Mouse (Mus musculus) ES-Bruce4 (cell line): ENCODE measurements around the gene Scn1b. TPM values are rescaled to one million over a fixed set of nuclear protein-coding genes. Genes with fewer than 3 reads are reported as not detected.

ENCODE experiments used
- H3K27ac ChIP-seq: 2 replicates; pipeline ENCODE4 v1.5.1; 2012; ENCODE audit warnings: low read length, inconsistent platforms; ENCODE audit not compliant: insufficient read depth
- H3K27me3 ChIP-seq: 2 replicates; pipeline ENCODE4 v1.6.1; 2012; ENCODE audit warnings: mild to moderate bottlenecking, low read length, inconsistent platforms; ENCODE audit not compliant: control insufficient read depth, poor library complexity, insufficient read depth, severe bottlenecking
- H3K36me3 ChIP-seq: 2 replicates; pipeline ENCODE4 v1.6.1; 2012; ENCODE audit warnings: inconsistent platforms, mild to moderate bottlenecking, low read length, moderate library complexity; ENCODE audit not compliant: control insufficient read depth, poor library complexity, insufficient read depth, severe bottlenecking
- H3K4me1 ChIP-seq: one replicate; pipeline ENCODE4 v1.8.1; 2011; ENCODE audit warnings: low read length; ENCODE audit not compliant: control insufficient read depth, insufficient read depth
- H3K4me3 ChIP-seq: 2 replicates; pipeline ENCODE4 v1.5.1; 2011; ENCODE audit warnings: low read depth, mild to moderate bottlenecking, low read length
- H3K9ac ChIP-seq: 2 replicates; pipeline ENCODE4 v1.6.1; 2012; ENCODE audit warnings: low read depth, mild to moderate bottlenecking, inconsistent platforms; ENCODE audit not compliant: poor library complexity, severe bottlenecking
- H3K9me3 ChIP-seq: replicated peaks from 2 replicates; pipeline ENCODE4 v1.6.1; 2012; ENCODE audit warnings: mild to moderate bottlenecking, low read length, inconsistent platforms; ENCODE audit not compliant: control insufficient read depth, poor library complexity, insufficient read depth, severe bottlenecking
- CTCF ChIP-seq: IDR thresholded peaks from one replicate; pipeline ENCODE4 v1.8.1; 2011; ENCODE audit warnings: low read depth, low read length
- EP300 ChIP-seq: IDR thresholded peaks from 2 replicates; pipeline ENCODE4 v1.6.1; 2011; ENCODE audit warnings: low read depth, low read length; ENCODE audit not compliant: insufficient read depth
- POLR2A ChIP-seq: IDR thresholded peaks from one replicate; pipeline ENCODE4 v1.8.1; 2011; ENCODE audit warnings: low read length; ENCODE audit not compliant: insufficient read depth
- polyA plus RNA-seq: library from polyadenylated mRNA; stranded (reverse); fragments of >200 nt; gene quantifications from 2 replicates; pipeline ENCODE4 v1.2.4, GENCODE M21; 2011; ENCODE audit warnings: low read depth; ENCODE audit not compliant: missing spikeins, insufficient read depth, insufficient read length

Scn1b gene
- polyA plus RNA-seq: 26.1 and 27.5 TPM in 2 replicates

GRCm38 (mm10) chr7:31126851-31127724 lies at the start of gene Scn1b:
TSS of gene Scn1b (minus strand) at chr7:31127003.
- peak within 1 kb of the TSS; percentile 81 for H3K9ac ChIP-seq
- H3K9me3 ChIP-seq: no peaks in the 10 kb centered on the region
- no peak within 1 kb of the TSS for H3K27ac ChIP-seq
- peaks cover 5% of the 10 kb centered on the region for H3K27me3 ChIP-seq
- peaks cover 19% of the 10 kb centered on the region for H3K36me3 ChIP-seq
- H3K4me3 ChIP-seq: peak within 1 kb of the TSS; percentile 65
- peak; percentile 64; the same call in 1 of the 2 replicates for TF ChIP-seq EP300
- TF ChIP-seq POLR2A: no peak
- TF ChIP-seq CTCF: no peak
- no peaks in the 10 kb centered on the region for H3K4me1 ChIP-seq

DNA sequence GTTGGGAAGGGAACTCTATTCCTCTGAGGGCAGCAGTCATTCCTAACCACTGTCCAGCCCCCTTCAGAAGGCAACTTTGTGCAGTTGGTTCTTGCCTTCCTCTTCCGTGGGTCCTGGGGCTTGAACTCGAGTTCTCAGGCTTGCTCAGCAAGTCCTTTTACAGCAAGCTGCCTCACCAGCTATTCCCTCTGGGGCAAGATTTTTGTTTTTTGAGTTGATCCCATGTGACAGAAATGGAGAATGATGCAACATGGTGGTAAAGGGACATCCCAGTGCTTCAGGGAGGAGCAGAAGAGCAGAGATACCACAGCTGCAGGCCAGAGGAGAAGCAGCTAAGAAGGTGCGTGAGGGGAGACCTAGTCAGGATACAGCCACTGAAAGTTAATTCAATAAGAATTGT lies 48.3 kb upstream of the Scn1b start:
- no peak overlapping the region for H3K27ac ChIP-seq
- H3K36me3 ChIP-seq: no peaks in the 10 kb centered on the region
- TF ChIP-seq POLR2A: no peak
- TF ChIP-seq EP300: no peak
- no peak for TF ChIP-seq CTCF
- no peaks in the 10 kb centered on the region for H3K4me1 ChIP-seq
- no peaks in the 10 kb centered on the region for H3K27me3 ChIP-seq
- no peak overlapping the region for H3K4me3 ChIP-seq
- no peak overlapping the region for H3K9ac ChIP-seq
- H3K9me3 ChIP-seq: no peaks in the 10 kb centered on the region

DNA sequence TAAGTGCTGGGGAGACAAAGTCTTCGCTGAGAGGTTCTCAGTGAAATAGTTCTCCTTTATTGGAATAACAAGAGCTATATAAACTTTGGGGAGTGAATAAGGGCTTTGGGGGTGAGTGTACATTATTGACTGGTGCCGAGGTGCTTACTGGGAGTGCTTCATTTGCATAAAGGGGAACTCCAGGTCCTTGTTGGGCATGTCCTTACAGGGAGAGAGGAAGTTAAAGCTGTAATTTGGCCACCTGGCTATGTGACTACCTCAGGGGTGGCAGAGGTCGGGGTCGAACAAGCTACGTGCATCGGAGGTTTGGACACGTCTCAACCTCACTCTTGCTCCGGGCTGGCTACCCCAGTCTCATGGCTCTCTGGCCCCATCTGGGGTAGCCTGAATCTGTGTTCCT lies 47.7 kb upstream of the Scn1b start:
- Histone ChIP-seq H3K4me3 (no peak overlapping the region), H3K27ac (no peak overlapping the region), H3K27me3 (no peaks in the 10 kb centered on the region), H3K4me1 (no peaks in the 10 kb centered on the region), H3K36me3 (no peaks in the 10 kb centered on the region), H3K9ac (no peak overlapping the region), H3K9me3 (no peaks in the 10 kb centered on the region)
- TF ChIP-seq EP300: no peak

GRCm38 (mm10) chr7:31172238-31172637 lies 45.4 kb upstream of the Scn1b start:
- Histone ChIP-seq H3K27ac (no peak overlapping the region), H3K9me3 (no peaks in the 10 kb centered on the region), H3K4me1 (no peaks in the 10 kb centered on the region), H3K36me3 (no peaks in the 10 kb centered on the region), H3K9ac (no peak overlapping the region), H3K27me3 (no peaks in the 10 kb centered on the region), H3K4me3 (no peak overlapping the region)
- TF ChIP-seq CTCF (peak; percentile 72), POLR2A (no peak)

DNA sequence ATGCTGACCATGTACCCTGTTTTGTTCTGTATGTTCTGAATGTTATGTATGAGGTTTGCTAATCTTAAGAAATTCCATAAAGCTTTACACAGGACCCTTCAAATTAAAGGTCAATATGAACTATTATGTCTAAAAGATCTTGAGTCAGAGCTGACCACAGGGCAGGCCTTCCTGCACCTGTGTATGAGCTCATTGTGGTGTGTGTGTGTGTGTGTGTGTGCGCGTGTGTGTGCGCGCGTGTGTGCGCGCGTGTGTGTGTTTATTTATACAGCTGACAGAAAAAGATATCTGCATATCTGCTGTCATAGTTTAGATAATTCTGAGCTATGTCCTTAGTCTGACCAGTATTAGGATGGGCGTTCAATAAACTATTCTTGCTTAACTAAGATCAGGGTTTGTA lies 43.7 kb upstream of the Scn1b start:
- H3K9me3 ChIP-seq: no peaks in the 10 kb centered on the region
- H3K27me3 ChIP-seq: no peaks in the 10 kb centered on the region
- H3K27ac ChIP-seq: no peak overlapping the region
- H3K4me1 ChIP-seq: no peaks in the 10 kb centered on the region
- H3K4me3 ChIP-seq: no peak overlapping the region
- TF ChIP-seq POLR2A: no peak
- no peak for TF ChIP-seq CTCF
- no peak for TF ChIP-seq EP300
- no peak overlapping the region for H3K9ac ChIP-seq
- no peaks in the 10 kb centered on the region for H3K36me3 ChIP-seq

GRCm38 (mm10) chr7:31168412-31168811 lies 41.6 kb upstream of the Scn1b start:
- no peak overlapping the region for H3K9ac ChIP-seq
- no peaks in the 10 kb centered on the region for H3K27me3 ChIP-seq
- no peak overlapping the region for H3K4me3 ChIP-seq
- TF ChIP-seq EP300 (peak; percentile 77), POLR2A (no peak), CTCF (peak; percentile 3)
- no peaks in the 10 kb centered on the region for H3K36me3 ChIP-seq
- H3K27ac ChIP-seq: peak overlapping the region; percentile 53
- H3K4me1 ChIP-seq: peaks cover under 1% of the 10 kb centered on the region
- H3K9me3 ChIP-seq: no peaks in the 10 kb centered on the region
